Mouse (Mus musculus) hematopoietic stem cell, adult 5-6 weeks (primary cell): ENCODE results near the gene Tlr4. TPM values are rescaled to one million over a fixed set of nuclear protein-coding genes. Genes with fewer than 3 reads are reported as not detected.
A peak's percentile ranks its signal among the peaks of the same experiment; 100 is the strongest.

Source experiments
- ATAC-seq, 2 experiments: fragments of 125-278 bp in 1 of 2; replicated peaks in 1 of 2; 2 replicates each; pipeline ENCODE4 v1.8.0; 2016 to 2017; ENCODE audit warnings: inconsistent platforms in 2 of 2, mild to moderate bottlenecking in 2 of 2, moderate number of reproducible peaks in 2 of 2, low read depth in 1 of 2, moderate TSS enrichment in 1 of 2; ENCODE audit not compliant: low FRiP score in 2 of 2, poor library complexity in 2 of 2, severe bottlenecking in 2 of 2, insufficient read depth in 1 of 2, low TSS enrichment in 1 of 2
- total RNA-seq: library from RNA; stranded (forward); fragments of 172-1452, 232-1000 nt; gene quantifications from 2 replicates; pipeline ENCODE4 v1.2.3, GENCODE M21; 2017

Tlr4 gene
- 11.7 and 16.7 TPM in 2 replicates for total RNA-seq

GRCm38 (mm10) chr4:66827463-66828162 lies at the start of gene Tlr4:
Gene Tlr4, plus strand, starts transcription at chr4:66827584.
- peak; percentile 96 to 97 for ATAC-seq

GRCm38 (mm10) chr4:66794283-66794682 lies 33.1 kb upstream of the Tlr4 start:
- ATAC-seq: no peak

GRCm38 (mm10) chr4:66796683-66797082 lies 30.7 kb upstream of the Tlr4 start:
- no peak for ATAC-seq

GRCm38 (mm10) chr4:66804552-66805301 lies 22.7 kb upstream of the Tlr4 start:
- no peak for ATAC-seq

- no peak for ATAC-seq
These were observed 21.6 kb upstream of the Tlr4 start for GRCm38 (mm10) chr4:66805747-66806146.

- ATAC-seq: peak in 1 of 2 experiments; percentile 65; a peak in 2 of 4 replicates
These were observed 10.9 kb upstream of the Tlr4 start for GRCm38 (mm10) chr4:66816364-66817026.

- no peak for ATAC-seq
These were observed 6.2 kb upstream of the Tlr4 start for GRCm38 (mm10) chr4:66821171-66821570.

- no peak; a peak in 1 of 4 replicates for ATAC-seq
These were observed 5.6 kb upstream of the Tlr4 start for GRCm38 (mm10) chr4:66821764-66822163.

- no peak; a peak in 1 of 4 replicates for ATAC-seq
These were observed 832 bp downstream of the Tlr4 start for GRCm38 (mm10) chr4:66828163-66828668.

GRCm38 (mm10) chr4:66828686-66829085 lies 1.3 kb downstream of the Tlr4 start:
- no peak for ATAC-seq

- no peak for ATAC-seq
These were observed 10.7 kb downstream of the Tlr4 start for GRCm38 (mm10) chr4:66838071-66838470.

- peak; percentile 42; a peak in 2 of 4 replicates for ATAC-seq
These were observed 15.9 kb downstream of the Tlr4 start for GRCm38 (mm10) chr4:66843255-66843654.

GRCm38 (mm10) chr4:66852011-66852410 lies 24.6 kb downstream of the Tlr4 start:
- ATAC-seq: peak; percentile 37 to 71; a peak in 1 of 4 replicates

GRCm38 (mm10) chr4:66856992-66857391 lies 29.6 kb downstream of the Tlr4 start:
- peak in 1 of 2 experiments; percentile 36; a peak in 1 of 4 replicates for ATAC-seq

- no peak for ATAC-seq
These were observed 42.5 kb downstream of the Tlr4 start for GRCm38 (mm10) chr4:66869919-66870318.

- no peak for ATAC-seq
These were observed 44.6 kb downstream of the Tlr4 start for GRCm38 (mm10) chr4:66872026-66872425.

- no peak for ATAC-seq
These were observed 46.0 kb downstream of the Tlr4 start for GRCm38 (mm10) chr4:66873342-66873741.

GRCm38 (mm10) chr4:66875751-66876150 lies 48.4 kb downstream of the Tlr4 start:
- ATAC-seq: no peak
